Mouse (Mus musculus): ENCODE measurements around the gene Adprhl1. TPM values are rescaled to one million over a fixed set of nuclear protein-coding genes. Genes with fewer than 3 reads are reported as not detected.

The Adprhl1 gene
- polyA plus RNA-seq, 1 experiment, result not detected

DNA sequence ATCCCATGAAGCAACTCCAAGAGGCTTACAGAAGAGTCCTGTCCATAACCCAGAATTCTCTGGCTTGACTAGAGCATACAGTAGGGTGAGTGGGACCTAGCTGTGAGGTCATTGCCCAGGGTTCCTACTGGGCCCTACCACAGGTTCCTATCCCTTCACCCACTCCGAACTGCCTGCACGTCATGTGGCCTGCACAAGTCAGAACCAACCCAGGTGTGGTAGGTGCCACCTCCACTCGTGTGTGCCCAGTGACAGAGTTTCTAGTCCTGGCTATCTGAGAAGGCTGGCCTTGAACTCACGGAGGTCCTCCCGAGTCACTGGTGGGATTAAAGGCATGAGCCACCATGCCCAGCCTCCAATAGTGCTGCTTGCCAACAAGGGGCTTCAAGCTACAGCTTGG is 75.8 kb downstream of the Adprhl1 start:
- TF ChIP-seq POLR2A (IDR thresholded peaks at IDR 0.05; ENCODE audit: borderline replicate concordance, control insufficient read depth, low read depth, low read length) (no peak), CTCF (IDR thresholded peaks at IDR 0.05; ENCODE audit: control insufficient read depth, insufficient read depth, low read length) (no peak)
- H3K27ac ChIP-seq (ENCODE audit: control insufficient read depth, insufficient read depth, low read depth, low read length, poor library complexity), result no peak overlapping the region
- WGBS, result 86% methylated on average over 5 of the region's 5 CpGs
- H3K4me3 ChIP-seq (replicated peaks; ENCODE audit: control insufficient read depth, low read depth, low read length), result no peak overlapping the region
- H3K4me1 ChIP-seq (ENCODE audit: control insufficient read depth, insufficient read depth, low read length), result no peaks in the 10 kb centered on the region

DNA sequence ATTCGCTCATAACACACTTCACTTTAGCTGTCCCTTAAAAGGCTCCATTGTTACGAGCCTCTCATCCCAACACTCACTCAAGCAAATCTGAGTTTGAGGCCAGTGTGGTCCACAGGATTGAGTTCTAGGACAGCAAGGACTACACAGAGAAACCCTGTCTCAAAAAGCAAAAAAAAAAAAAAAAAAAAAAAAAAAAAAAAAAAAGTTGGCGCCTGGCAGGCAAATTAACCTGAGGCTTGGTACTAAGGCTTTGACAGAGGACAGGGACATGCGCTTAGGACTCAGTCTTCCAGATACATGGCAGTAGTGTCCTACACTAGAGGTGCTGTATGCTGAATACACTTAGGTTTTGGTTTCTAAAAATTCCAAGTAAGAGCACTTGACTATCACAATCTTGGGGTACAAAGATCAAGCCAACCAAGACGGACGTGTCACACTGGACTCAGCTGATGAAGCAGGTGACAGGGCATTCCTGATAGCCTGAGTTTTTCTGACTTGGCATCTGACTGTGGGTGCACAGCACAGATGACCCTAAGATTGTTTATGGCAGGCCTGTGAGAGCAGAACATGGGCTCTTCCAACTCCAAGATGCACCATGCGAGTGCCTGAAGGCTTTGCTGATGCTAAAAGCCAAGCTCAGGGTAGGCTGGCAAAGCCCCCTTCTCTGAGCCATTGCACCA is 76.6 kb downstream of the Adprhl1 start:
- Histone ChIP-seq H3K4me1 (ENCODE audit: control insufficient read depth, insufficient read depth, low read length) (no peaks in the 10 kb centered on the region), H3K4me3 (replicated peaks; ENCODE audit: control insufficient read depth, low read depth, low read length) (no peak overlapping the region), H3K27ac (ENCODE audit: control insufficient read depth, insufficient read depth, low read depth, low read length, poor library complexity) (no peak overlapping the region)
- 83% methylated on average over 7 of the region's 7 CpGs for WGBS
- TF ChIP-seq CTCF (IDR thresholded peaks at IDR 0.05; ENCODE audit: control insufficient read depth, insufficient read depth, low read length) (no peak), POLR2A (IDR thresholded peaks at IDR 0.05; ENCODE audit: borderline replicate concordance, control insufficient read depth, low read depth, low read length) (no peak)

DNA sequence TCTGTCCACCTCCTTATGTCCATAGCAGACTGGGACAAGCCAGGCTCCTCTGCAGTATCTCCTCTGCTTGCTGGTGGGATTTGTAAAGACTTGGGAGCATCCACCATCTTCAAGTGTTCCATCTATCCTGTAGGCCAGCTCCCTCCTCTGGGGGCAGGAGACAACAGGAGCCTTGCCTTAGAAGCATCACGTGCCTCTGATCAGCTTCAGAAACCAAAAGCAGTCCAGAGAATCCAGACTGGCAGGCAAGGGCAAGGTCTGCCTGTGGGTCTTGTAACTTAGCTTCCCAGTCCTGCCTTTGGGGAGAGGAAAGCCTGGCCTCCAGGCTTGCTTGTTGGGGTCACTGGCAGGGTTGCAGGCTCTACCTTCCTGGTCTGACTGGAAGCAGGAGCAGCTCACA is 78.3 kb downstream of the Adprhl1 start:
- TF ChIP-seq CTCF (IDR thresholded peaks at IDR 0.05; ENCODE audit: control insufficient read depth, insufficient read depth, low read length), result no peak
- no peak for TF ChIP-seq POLR2A (IDR thresholded peaks at IDR 0.05; ENCODE audit: borderline replicate concordance, control insufficient read depth, low read depth, low read length)
- Histone ChIP-seq H3K4me3 (replicated peaks; ENCODE audit: control insufficient read depth, low read depth, low read length) (no peak overlapping the region), H3K27ac (ENCODE audit: control insufficient read depth, insufficient read depth, low read depth, low read length, poor library complexity) (no peak overlapping the region), H3K4me1 (ENCODE audit: control insufficient read depth, insufficient read depth, low read length) (no peaks in the 10 kb centered on the region)
- 94% methylated on average over 1 of the region's 1 CpGs for WGBS

DNA sequence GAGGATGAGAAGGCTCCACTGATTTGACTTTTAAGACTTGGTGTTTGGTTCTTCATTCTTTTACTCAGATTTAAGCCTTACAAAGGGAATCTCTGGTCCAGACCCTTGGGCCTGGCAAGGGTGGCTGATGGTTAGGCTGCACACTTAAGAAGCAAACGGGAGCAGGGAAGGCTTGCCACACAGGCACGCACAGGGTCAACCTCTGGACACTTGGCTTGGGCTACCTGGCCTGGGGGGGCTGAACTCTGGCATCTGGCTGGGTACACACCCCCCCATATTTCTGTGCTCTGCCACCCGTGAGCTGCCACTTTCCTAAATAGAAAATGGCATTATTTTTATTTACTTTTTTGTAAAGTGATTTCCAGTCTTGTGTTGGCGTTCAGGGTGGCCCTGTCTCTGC is 79.2 kb downstream of the Adprhl1 start:
- Histone ChIP-seq H3K4me3 (replicated peaks; ENCODE audit: control insufficient read depth, low read depth, low read length) (no peak overlapping the region), H3K4me1 (ENCODE audit: control insufficient read depth, insufficient read depth, low read length) (no peaks in the 10 kb centered on the region), H3K27ac (ENCODE audit: control insufficient read depth, insufficient read depth, low read depth, low read length, poor library complexity) (no peak overlapping the region)
- no peak for TF ChIP-seq POLR2A (IDR thresholded peaks at IDR 0.05; ENCODE audit: borderline replicate concordance, control insufficient read depth, low read depth, low read length)
- TF ChIP-seq CTCF (IDR thresholded peaks at IDR 0.05; ENCODE audit: control insufficient read depth, insufficient read depth, low read length), result no peak
- WGBS, result 90% methylated on average over 4 of the region's 4 CpGs

DNA sequence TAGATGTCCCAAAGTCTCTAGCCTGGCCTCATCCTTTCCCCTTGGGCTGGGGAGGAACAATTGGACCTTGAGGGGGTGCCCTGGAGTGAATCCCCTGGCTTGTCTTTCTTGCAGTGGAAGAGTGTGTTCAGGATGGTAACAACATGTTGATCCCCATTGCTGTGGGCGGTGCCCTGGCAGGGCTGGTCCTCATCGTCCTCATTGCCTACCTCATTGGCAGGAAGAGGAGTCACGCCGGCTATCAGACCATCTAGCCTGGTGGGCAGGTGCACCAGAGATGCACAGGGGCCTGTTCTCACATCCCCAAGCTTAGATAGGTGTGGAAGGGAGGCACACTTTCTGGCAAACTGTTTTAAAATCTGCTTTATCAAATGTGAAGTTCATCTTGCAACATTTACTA is 79.7 kb downstream of the Adprhl1 start:
- H3K4me3 ChIP-seq (replicated peaks; ENCODE audit: control insufficient read depth, low read depth, low read length), result no peak overlapping the region
- no peak overlapping the region for H3K27ac ChIP-seq (ENCODE audit: control insufficient read depth, insufficient read depth, low read depth, low read length, poor library complexity)
- no peaks in the 10 kb centered on the region for H3K4me1 ChIP-seq (ENCODE audit: control insufficient read depth, insufficient read depth, low read length)
- TF ChIP-seq CTCF (IDR thresholded peaks at IDR 0.05; ENCODE audit: control insufficient read depth, insufficient read depth, low read length) (no peak), POLR2A (IDR thresholded peaks at IDR 0.05; ENCODE audit: borderline replicate concordance, control insufficient read depth, low read depth, low read length) (no peak)
- 77% methylated on average over 4 of the region's 4 CpGs for WGBS

Other genes starting within 250 kb of the Adprhl1 start
- 0.86 and 1.3 TPM in 2 replicates for gene F7, start 228.1 kb downstream of the Adprhl1 start, polyA plus RNA-seq (2011; ENCODE audit: insufficient read depth, insufficient read length, low replicate concordance, missing spikeins)
- 8.0 and 27.9 TPM in 2 replicates for gene F10, start 216.9 kb downstream of the Adprhl1 start, polyA plus RNA-seq (2011; ENCODE audit: insufficient read depth, insufficient read length, low replicate concordance, missing spikeins)
- 0.34 and 0.70 TPM in 2 replicates for gene Proz, start 193.2 kb downstream of the Adprhl1 start, polyA plus RNA-seq (2011; ENCODE audit: insufficient read depth, insufficient read length, low replicate concordance, missing spikeins)
- gene Pcid2, start 148.7 kb downstream of the Adprhl1 start, polyA plus RNA-seq (2011; ENCODE audit: insufficient read depth, insufficient read length, low replicate concordance, missing spikeins), result 16.6 and 19.1 TPM in 2 replicates
- gene Cul4a, start 148.5 kb downstream of the Adprhl1 start, polyA plus RNA-seq (2011; ENCODE audit: insufficient read depth, insufficient read length, low replicate concordance, missing spikeins), result 54.9 and 73.7 TPM in 2 replicates
- 61.3 and 127 TPM in 2 replicates for gene Lamp1, start 95.0 kb downstream of the Adprhl1 start, polyA plus RNA-seq (2011; ENCODE audit: insufficient read depth, insufficient read length, low replicate concordance, missing spikeins)
- gene Grtp1, start 53.5 kb downstream of the Adprhl1 start, polyA plus RNA-seq (2011; ENCODE audit: insufficient read depth, insufficient read length, low replicate concordance, missing spikeins), result 6.8 and 20.6 TPM in 2 replicates
- 5.7 and 7.4 TPM in 2 replicates for gene Dcun1d2, start 34.0 kb upstream of the Adprhl1 start, polyA plus RNA-seq (2011; ENCODE audit: insufficient read depth, insufficient read length, low replicate concordance, missing spikeins)
- 7.4 and 7.9 TPM in 2 replicates for gene Tmco3, start 34.0 kb upstream of the Adprhl1 start, polyA plus RNA-seq (2011; ENCODE audit: insufficient read depth, insufficient read length, low replicate concordance, missing spikeins)
- 56.4 and 72.3 TPM in 2 replicates for gene Tfdp1, start 84.6 kb upstream of the Adprhl1 start, polyA plus RNA-seq (2011; ENCODE audit: insufficient read depth, insufficient read length, low replicate concordance, missing spikeins)
- gene Atp4b, start 142.7 kb upstream of the Adprhl1 start, polyA plus RNA-seq (2011; ENCODE audit: insufficient read depth, insufficient read length, low replicate concordance, missing spikeins), result not detected in 2 replicates
- 0.20 TPM in 1 of 2 replicates, not detected in the other for gene Grk1, start 150.9 kb upstream of the Adprhl1 start, polyA plus RNA-seq (2011; ENCODE audit: insufficient read depth, insufficient read length, low replicate concordance, missing spikeins)
- gene Tmem255b, start 181.0 kb upstream of the Adprhl1 start, polyA plus RNA-seq (2011; ENCODE audit: insufficient read depth, insufficient read length, low replicate concordance, missing spikeins), result not detected in 2 replicates
- 33.7 and 50.8 TPM in 2 replicates for gene Gas6, start 240.3 kb upstream of the Adprhl1 start, polyA plus RNA-seq (2011; ENCODE audit: insufficient read depth, insufficient read length, low replicate concordance, missing spikeins)